Mouse (Mus musculus) left cerebral cortex, adult 8-10 months (tissue): ENCODE data around the gene Zfp617. TPM values are rescaled to one million over a fixed set of nuclear protein-coding genes. Genes with fewer than 3 reads are reported as not detected.
"Not testable (repeated sequence)": the region's sequence is repeated elsewhere in the genome, so short reads cannot be mapped to it uniquely, and the experiment has no call there.

Experiments
- DNase-seq, 2 experiments: peaks; one replicate each; pipeline ENCODE4 v3.0.0; 2022; ENCODE audit warnings: low spot score in 2 of 2
- total RNA-seq, 4 experiments: library from RNA; stranded (reverse); gene quantifications; 2 replicates each; pipeline ENCODE4 v1.2.4; 2022

Gene Zfp617
- total RNA-seq, result 10 to 100 TPM; 27.2 to 38.2 (median 32.1) TPM

DNA sequence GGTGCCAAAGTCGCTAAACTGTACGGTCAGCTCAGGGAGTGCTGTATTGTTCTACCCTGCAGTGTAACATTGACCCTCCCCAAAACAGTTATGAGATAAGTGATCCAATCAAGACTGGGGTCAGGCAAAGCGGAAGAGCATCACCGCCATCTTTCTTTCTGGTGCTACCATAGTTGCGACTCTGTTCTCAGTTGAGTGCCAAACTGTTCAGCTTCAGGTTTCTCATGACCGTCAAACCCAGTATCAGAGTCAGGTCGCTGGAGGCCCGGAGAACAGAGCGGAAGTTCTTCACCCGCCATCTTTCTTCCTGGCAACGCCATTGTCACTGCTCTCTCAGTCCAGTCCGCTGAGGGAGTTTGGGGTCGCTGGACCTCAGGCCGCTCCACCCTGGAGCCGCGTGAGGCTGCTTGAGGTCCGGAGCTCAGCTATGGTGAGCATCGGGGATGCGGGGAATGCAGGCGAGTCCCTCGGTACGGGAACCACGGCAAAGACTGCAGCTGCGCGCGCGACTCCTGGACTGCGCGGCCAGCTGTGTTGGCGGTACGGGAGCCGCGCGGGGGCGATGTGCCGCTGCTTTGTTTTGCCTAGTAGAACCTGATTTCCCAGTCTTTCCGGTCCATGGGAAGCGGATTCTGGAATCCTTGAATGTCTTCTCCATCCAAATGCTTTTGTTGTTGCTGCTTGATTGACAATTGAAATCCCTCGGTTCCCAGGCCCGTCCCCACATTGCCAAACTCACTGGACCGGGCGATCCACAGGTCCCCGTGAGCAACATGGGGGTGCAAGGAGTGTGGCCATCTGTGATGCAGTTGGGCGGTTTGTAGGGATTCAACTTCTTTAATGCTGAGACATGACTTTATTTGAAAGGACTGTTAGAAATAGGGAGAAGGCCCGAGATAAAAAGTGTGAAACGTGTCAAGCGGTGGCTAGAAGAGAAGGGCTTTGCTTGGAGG lies at the start of gene Zfp617, which contains the start of gene Zfp882:
TSS of gene Zfp617 (plus strand) at position 327 of the 953 bp plus-strand sequence.
TSS of gene Zfp882 (plus strand) at position 300 of the 953 bp plus-strand sequence.
- DNase-seq, result peak; percentile 85 to 90

DNA sequence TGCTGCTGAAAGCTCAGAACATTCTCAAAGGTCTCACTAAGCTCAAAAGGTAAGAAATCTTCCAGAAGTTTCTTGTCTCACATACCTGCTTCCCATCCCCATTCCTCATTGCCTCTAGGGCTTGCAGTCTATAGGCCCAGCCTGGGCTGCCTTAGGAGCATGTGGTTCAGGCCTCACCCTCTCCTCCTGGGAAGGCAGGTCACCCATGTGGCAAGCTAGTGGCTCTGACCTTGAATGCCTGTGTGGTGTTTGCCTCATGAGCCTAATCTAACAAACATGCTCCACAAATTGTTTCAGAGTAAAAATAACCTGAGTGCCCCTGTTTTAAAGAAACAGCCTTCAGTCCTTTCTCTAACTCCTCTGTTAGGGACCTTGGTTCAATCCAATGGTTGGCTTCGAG lies 46.9 kb upstream of the Zfp617 start:
- DNase-seq, result not testable (repeated sequence)

DNA sequence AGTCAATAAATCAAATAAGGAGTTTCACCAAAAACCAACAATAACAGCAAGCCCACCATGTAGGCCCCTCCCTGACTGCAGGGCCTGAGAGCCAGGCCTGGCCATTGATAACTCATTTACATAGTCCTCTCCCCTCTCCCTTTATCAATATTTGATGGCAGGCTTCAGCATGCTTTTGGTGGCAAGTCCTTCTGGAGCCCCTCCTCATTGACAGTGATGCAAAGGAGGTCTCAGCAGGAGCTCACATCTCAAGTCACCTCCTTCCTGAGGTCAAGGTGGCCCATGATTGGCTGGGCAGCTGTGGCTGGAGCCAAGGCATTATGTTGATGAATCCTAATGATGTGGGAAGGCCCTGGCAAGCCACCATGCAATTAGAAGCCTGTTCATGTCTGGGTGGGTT lies 46.4 kb upstream of the Zfp617 start:
- DNase-seq, result not testable (repeated sequence)

- peak; percentile 51 to 67 for DNase-seq
Observed at GRCm38 (mm10) chr8:71881618-71882274, 26.7 kb upstream of the Zfp617 start, which contains the start of gene Zfp709. Gene Zfp709 (plus strand): TSS chr8:71882019.

- not testable (repeated sequence) for DNase-seq
Observed at GRCm38 (mm10) chr8:71900666-71901065, 7.8 kb upstream of the Zfp617 start.

GRCm38 (mm10) chr8:71903084-71903483 lies 5.4 kb upstream of the Zfp617 start:
- not testable (repeated sequence) for DNase-seq

DNA sequence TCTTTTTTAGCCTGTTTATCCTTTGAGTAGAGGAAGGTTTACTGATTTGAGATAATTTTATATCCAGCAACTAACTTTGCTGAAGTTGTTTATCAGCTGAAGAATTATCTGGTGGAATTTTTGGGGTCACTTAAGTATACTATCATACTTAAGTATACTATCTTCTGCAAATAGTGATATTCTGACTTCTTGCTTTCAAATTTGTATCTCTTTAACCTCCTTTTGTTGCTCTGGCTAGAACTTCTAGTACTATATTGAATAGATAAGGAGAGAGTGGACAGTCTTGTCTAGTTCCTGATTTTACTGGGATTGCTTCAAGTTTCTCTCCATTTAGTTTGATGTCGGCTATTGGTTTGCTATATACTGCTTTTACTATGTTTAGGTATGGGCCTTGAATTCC lies 1.6 kb upstream of the Zfp617 start:
- no peak for DNase-seq

DNA sequence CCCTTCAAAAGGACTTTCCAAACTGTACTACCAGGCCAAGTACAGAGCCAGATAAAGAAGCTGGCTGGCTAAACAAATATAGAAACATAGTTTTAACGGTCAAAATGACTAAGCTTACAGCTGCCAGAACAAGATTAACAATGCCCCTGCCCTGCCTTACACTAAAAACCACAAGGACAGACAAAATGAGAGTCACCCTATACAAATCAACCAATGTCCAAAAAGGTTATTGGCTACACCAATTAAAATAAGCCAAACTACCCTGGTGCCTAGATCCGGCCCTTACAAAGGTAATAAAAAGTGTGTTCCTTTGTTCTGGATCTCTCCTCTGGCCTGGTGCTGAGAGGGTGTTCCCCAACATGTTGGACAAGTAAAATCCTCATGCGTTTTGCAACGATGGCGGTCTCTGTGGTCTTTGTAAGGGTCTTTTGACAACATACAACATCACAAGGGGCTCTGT lies 607 bp upstream of the Zfp617 start:
- DNase-seq, result no peak

DNA sequence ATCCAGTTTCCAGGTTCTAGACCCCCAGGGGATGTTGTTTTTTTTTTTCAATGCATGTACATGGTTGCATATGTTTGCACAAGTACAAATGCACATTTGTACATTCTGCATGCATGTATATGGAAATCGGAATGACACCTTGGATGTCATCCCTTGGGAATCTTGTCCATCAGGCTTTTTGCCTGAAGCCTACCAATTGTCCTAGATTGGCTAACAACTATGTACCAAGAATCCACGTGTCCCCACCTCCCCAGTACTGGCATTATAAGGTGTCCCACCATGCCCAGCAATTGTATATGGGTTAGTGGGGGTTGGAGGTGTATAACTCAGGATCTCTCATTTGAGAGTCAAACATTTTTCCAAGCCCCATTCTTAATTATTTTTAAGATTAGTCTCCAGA lies 3.9 kb downstream of the Zfp617 start:
- no peak for DNase-seq

DNA sequence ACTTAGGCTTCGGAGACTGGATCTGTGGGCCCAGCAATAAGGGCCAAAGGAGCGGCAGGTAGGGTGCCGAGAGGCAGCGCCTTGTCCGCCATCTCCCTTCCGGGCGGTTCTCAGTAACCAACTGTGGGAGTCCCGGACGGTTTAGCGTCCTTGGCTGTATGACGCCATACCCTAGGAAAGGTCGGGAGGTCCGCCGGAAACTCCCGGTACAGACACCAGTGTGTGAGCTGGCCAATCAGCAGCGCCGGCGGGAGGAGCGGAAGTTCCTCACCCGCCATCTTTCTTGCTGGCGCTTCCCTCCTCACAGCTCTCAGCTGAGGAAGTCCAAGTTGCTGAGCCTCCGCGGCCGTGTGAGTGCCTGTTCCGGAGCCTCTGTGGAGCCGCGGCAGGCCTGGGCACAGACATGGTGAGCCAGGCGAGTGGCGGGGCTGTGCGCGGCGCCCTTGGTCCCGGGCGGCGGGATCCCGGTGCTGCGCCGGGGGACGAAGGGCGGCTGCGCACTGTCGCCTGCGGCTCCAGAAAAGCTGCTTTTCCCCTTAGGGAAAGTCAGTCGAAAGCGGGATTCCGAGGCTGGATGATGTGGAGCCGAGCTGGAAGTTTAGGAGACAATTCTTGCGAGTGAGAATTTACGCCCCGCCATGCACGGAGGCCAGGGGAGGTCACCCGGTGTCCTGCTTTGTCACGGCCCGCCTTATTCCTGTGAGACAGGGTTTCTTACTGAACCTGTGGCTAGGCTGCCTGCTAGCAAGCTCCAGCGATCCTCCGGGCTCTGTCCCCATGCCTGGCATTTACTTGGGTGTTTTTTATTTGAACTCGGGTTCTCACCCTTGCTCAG lies 14.3 kb downstream of the Zfp617 start:
- peak; percentile 89 to 96 for DNase-seq

GRCm38 (mm10) chr8:71925791-71926190 lies 17.4 kb downstream of the Zfp617 start:
- no peak for DNase-seq

DNA sequence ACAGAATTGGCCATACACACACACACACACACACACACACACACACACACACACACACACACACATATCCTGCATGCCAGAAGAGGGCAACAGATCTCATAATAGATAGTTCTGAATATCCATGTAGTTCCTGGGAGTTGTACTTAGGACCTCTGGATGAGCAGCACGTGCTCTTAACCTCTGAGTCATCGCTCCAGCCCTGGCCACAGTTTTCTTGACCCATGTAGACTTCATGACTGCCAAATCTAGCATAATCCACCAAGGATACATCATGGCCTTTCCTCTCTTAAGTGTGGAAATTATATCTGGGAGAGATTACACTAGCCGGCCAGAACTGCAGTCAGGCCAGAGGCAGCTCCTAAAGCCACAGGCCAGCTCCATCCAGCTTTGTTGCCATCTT lies 18.1 kb downstream of the Zfp617 start:
- no peak for DNase-seq

DNA sequence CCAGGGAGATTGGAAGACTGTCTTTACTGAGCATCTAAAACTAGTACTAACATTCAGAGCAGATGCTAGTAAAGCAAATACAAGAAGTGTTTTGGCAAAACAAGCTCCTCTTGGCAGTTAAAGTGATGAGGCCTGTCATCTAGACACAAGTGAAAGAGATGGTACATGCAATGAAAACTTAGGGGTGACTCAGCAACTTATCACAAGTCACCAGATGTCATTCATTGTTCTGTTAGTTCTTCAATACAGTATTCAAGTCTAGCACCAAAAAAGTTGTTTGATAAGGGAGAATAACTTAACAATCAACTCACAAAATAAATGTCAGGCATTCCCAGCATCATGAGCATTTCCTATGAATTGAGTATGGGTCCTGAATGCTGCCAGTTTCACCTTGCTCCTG lies 19.3 kb downstream of the Zfp617 start:
- DNase-seq, result no peak

DNA sequence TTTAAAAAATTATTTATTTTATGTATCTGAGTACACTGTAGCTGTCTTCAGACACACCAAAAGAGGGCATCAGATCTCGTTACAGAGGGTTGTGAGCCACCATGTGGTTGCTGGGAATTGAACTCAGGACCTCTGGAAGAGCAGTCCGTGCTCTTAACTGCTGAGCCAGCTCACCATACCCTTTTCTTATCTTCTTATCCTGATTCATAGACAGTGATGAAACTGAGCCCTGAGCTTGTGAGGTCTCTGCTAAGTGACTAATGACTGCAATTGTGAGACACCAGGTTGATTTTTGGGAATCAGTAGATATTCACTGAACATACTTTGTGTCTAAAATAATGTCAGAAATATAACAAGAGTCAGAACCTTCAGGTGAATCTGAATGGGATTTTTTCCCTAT lies 29.6 kb downstream of the Zfp617 start:
- DNase-seq, result not testable (repeated sequence)

DNA sequence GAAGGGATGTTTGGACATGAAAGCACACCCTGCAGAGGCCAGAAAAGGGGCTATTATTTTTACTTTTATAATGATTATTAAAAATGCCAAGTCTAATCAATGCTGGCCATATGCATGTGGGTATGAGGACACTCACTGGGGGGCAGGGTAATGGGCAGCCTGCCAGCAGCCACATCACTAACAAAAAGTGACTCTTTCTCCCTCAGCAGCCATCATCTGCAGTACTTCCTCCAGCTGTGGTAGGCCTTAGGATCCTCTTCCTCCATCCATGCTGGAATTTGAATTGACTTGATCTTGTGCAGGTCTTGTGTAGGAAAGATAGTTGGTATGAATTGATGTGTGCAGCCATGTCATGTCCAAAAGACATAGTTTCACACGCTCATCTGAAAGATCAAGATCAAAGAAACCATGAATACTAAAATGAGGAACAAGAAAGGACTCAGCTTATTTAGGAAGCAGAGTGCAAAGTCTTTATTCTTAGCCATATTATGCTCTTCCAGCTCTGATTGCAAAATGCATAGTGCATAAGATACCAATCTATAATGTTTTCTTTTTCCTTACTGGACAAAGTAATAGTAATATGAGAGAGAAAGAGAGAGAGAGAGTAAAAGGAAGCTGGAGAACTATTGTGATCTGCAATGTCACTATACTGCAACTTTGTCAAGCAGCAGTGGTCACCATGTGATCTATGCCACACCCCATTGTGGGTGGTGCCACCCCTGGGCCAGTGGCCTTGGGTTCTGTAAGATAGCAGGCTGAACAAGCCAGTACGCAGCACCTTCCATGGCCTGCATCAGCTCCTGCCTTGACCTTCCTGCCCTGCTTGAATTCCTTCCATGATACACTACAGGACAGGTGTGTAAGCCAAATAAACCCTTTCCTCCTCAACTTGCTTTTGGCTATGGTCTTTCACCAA lies 32.1 kb downstream of the Zfp617 start:
- DNase-seq, result no peak

GRCm38 (mm10) chr8:71941776-71942175 lies 33.3 kb downstream of the Zfp617 start:
- DNase-seq, result no peak

DNA sequence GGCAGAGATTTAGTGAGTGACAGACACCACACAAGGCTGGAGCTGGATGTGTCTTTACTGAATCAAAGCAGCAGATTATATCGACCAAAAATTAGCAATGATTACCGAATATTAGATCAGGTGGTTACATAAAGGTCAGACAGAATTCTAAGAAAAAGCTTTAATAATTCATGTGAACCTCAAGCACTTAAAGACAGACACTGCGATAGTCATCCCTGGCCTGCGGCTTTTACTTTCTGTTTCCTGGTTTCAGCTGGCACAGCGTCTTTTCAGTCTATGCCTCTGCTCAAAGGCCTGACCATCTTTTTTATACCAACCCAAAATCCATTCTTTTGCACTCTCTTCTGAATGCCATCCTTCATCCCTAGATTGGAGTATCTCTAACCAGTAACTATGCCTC lies 40.2 kb downstream of the Zfp617 start:
- DNase-seq, result no peak

DNA sequence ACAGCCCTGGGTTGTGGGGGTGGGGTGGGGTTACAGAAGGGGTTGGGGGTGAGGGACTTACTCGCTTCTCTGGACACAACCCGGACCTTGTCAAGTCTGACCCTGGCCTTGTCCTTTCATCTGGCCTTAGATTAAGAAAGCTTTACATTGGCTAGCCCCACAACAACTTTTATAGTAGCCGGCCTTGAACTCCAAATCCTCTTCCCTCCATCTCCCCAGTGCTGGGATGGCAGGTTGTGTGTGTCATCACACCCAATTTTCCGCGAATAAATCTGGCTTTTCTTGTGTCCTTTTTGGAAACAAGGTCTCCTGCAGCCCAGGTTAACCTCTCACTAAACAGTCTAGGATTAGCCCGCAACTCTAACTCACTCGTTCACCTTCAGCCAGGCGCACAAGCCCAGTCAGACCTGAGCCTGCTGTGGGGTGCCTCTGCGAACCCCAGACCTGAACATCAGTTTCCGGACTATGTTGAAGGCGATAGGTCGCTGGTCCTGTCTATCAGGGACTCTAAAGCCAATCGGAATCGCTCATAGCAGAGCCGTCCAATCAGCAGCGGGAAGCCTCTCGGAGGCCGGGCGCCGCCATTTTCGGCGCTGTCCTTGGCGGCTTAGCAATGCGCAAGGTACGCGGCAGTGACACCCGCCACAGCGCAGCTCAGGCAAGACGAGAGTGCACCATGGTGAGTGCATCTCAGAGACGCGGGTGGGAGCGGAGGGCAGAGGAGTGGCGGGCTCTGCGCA lies 42.2 kb downstream of the Zfp617 start, which contains the start of gene Zfp961:
TSS of gene Zfp961 (plus strand) at position 557 of the 740 bp plus-strand sequence.
- DNase-seq, result peak; percentile 95 to 96

DNA sequence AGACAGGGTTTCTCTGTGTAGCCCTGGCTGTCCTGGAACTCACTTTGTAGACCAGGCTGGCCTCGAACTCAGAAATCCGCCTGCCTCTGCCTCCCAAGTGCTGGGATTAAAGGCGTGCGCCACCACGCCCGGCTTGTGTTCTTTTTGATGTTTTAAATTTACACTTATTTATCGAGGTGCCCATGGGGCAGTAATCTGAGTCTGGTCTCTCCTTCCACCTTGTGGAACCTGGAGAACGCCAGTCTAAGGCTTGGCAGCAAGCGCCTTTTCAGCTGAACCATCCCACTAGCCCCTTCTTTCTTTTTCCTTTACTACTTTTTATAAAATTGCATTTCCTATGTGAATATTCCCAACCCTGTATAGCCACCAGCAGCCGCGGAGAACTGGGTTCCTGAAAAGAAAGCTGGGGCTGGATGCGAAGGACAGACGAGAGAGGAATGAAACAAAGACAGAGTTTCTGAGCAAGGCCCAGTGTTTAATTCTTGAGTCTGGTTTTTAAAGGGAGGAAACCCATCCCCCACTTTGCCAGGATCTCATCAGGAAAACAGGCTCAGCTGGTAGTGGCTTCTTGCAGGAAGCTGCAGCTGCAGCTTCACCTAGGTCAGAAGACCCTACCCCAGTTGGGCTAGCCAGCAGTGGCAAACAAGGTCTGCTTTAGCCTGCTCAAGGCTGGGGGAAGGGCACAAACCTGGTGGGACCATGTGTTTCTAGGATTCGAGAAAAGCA lies 43.2 kb downstream of the Zfp617 start:
- peak in 1 of 2 experiments; percentile 13 for DNase-seq
